Mouse (Mus musculus): ENCODE data around the gene Zfyve19.

GRCm38 (mm10) chr2:119175614-119176013, 32.8 kb upstream of the Zfyve19 start:
- no peak for TF ChIP-seq JUND (IDR thresholded peaks at IDR 0.05; ENCODE audit: low read depth, low read length)
- no peak for TF ChIP-seq CTCF (IDR thresholded peaks at IDR 0.05 in 2 of 3, conservative IDR thresholded peaks at IDR 0.05 in 1 of 3; ENCODE audit: control insufficient read depth in 1 of 3, insufficient read depth in 1 of 3, low read depth in 2 of 3, low read length in 3 of 3, poor library complexity in 1 of 3, severe bottlenecking in 1 of 3)
- TF ChIP-seq GATA1 (IDR thresholded peaks at IDR 0.05; ENCODE audit: low read depth, low read length) = no peak
- no peak for TF ChIP-seq POLR2AphosphoS2 (IDR thresholded peaks at IDR 0.05; ENCODE audit: low read length)
- no peak for TF ChIP-seq MAZ (IDR thresholded peaks at IDR 0.05; ENCODE audit: low read depth, low read length)
